Mouse (Mus musculus): ENCODE measurements around the gene Morc3. TPM values are rescaled to one million over a fixed set of nuclear protein-coding genes. Genes with fewer than 3 reads are reported as not detected.

Morc3 gene
- polyA plus RNA-seq, 1 experiment, result 1.2 TPM

DNA sequence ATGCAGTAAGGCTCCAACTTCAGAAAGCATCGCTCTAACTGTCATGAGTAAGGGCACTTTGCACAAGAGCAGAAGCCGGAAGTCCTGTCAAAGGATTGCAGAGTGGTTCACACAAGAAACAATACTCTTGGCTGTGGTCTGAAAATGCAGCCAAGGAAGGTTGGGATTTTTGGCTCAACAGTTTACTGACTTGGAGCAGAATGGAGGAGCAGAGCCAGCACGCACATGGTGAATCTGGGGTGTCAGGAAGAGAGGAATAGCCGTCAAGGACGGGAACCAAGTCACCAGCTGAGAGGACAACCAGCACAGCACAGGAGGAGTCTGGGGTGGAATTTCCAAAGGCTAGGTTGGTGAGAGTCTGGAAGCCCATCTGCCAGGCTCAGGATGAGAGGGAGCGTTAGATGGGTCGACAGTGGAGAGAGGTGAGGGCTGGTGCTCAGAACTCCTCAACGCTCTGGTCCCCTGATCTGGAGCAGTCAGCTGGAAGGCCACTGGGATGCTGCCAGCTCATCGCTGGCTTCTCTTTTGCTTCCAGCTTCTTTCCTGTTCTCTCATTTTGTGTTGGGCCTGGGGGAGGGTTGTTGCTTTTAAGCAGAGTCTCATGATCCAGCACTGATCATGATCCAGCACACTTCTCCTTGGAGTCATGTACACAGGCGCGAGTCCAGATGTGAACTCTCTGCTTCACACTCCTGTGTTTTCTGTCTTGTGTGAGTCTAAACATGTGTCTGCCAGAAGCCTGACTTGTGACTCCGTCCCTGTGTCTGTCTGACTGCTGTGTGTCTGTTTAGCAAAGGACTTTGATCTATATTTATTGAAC is 34.7 kb upstream of the Morc3 start:
- Histone ChIP-seq H3K27me3 (ENCODE audit: control insufficient read depth) (no peaks in the 10 kb centered on the region), H3K36me3 (ENCODE audit: control insufficient read depth) (peaks cover 39% of the 10 kb centered on the region), H3K9me3 (ENCODE audit: control insufficient read depth, low read length) (no peaks in the 10 kb centered on the region)

GRCm38 (mm10) chr16:93797841-93798492 is 34.0 kb upstream of the Morc3 start:
- TF ChIP-seq GATA1 (IDR thresholded peaks at IDR 0.05; ENCODE audit: low read length) (no peak), TAL1 (IDR thresholded peaks at IDR 0.05; ENCODE audit: low read length) (no peak)
- Histone ChIP-seq H3K9me3 (ENCODE audit: control insufficient read depth, low read length) (no peaks in the 10 kb centered on the region), H3K4me1 (ENCODE audit: control insufficient read depth) (peaks cover 3% of the 10 kb centered on the region; the same call in 1 of the 2 replicates), H3K27me3 (ENCODE audit: control insufficient read depth) (no peaks in the 10 kb centered on the region), H3K4me3 (replicated peaks) (no peak overlapping the region), H3K36me3 (ENCODE audit: control insufficient read depth) (peaks cover 36% of the 10 kb centered on the region)

More for the DNA sequence above, 34.7 kb upstream of the Morc3 start:
- peaks cover 3% of the 10 kb centered on the region; the same call in 1 of the 2 replicates for H3K4me1 ChIP-seq (ENCODE audit: control insufficient read depth)
- TF ChIP-seq TAL1 (IDR thresholded peaks at IDR 0.05; ENCODE audit: low read length) (no peak), GATA1 (IDR thresholded peaks at IDR 0.05; ENCODE audit: low read length) (no peak)
- H3K4me3 ChIP-seq (replicated peaks), result no peak overlapping the region

- H3K27me3 ChIP-seq (ENCODE audit: control insufficient read depth), result no peaks in the 10 kb centered on the region
- H3K4me1 ChIP-seq (ENCODE audit: control insufficient read depth), result peaks cover 4% of the 10 kb centered on the region
- no peak overlapping the region for H3K4me3 ChIP-seq (replicated peaks)
- H3K9me3 ChIP-seq (ENCODE audit: control insufficient read depth, low read length), result no peaks in the 10 kb centered on the region
- peaks cover 39% of the 10 kb centered on the region for H3K36me3 ChIP-seq (ENCODE audit: control insufficient read depth)
- TF ChIP-seq TAL1 (IDR thresholded peaks at IDR 0.05; ENCODE audit: low read length) (no peak), GATA1 (IDR thresholded peaks at IDR 0.05; ENCODE audit: low read length) (peak; percentile 15; the same call in 1 of the 2 replicates)
Measured at GRCm38 (mm10) chr16:93798623-93799022, 33.3 kb upstream of the Morc3 start.

- H3K27me3 ChIP-seq (ENCODE audit: control insufficient read depth), result no peaks in the 10 kb centered on the region
- TF ChIP-seq TAL1 (IDR thresholded peaks at IDR 0.05; ENCODE audit: low read length) (no peak), GATA1 (IDR thresholded peaks at IDR 0.05; ENCODE audit: low read length) (no peak)
- peaks cover 5% of the 10 kb centered on the region for H3K4me1 ChIP-seq (ENCODE audit: control insufficient read depth)
- H3K9me3 ChIP-seq (ENCODE audit: control insufficient read depth, low read length), result no peaks in the 10 kb centered on the region
- peaks cover 38% of the 10 kb centered on the region for H3K36me3 ChIP-seq (ENCODE audit: control insufficient read depth)
- no peak overlapping the region for H3K4me3 ChIP-seq (replicated peaks)
Measured at GRCm38 (mm10) chr16:93799071-93799470, 32.9 kb upstream of the Morc3 start.

GRCm38 (mm10) chr16:93799936-93800335 is 32.0 kb upstream of the Morc3 start:
- Histone ChIP-seq H3K4me3 (replicated peaks) (no peak overlapping the region), H3K4me1 (ENCODE audit: control insufficient read depth) (peaks cover 7% of the 10 kb centered on the region), H3K27me3 (ENCODE audit: control insufficient read depth) (no peaks in the 10 kb centered on the region), H3K9me3 (ENCODE audit: control insufficient read depth, low read length) (no peaks in the 10 kb centered on the region), H3K36me3 (ENCODE audit: control insufficient read depth) (peaks cover 40% of the 10 kb centered on the region)
- no peak for TF ChIP-seq TAL1 (IDR thresholded peaks at IDR 0.05; ENCODE audit: low read length)
- TF ChIP-seq GATA1 (IDR thresholded peaks at IDR 0.05; ENCODE audit: low read length), result no peak

GRCm38 (mm10) chr16:93807167-93807566 is 24.8 kb upstream of the Morc3 start:
- no peak for TF ChIP-seq GATA1 (IDR thresholded peaks at IDR 0.05; ENCODE audit: low read length)
- no peak for TF ChIP-seq TAL1 (IDR thresholded peaks at IDR 0.05; ENCODE audit: low read length)
- Histone ChIP-seq H3K4me3 (replicated peaks) (no peak overlapping the region), H3K27me3 (ENCODE audit: control insufficient read depth) (no peaks in the 10 kb centered on the region), H3K36me3 (ENCODE audit: control insufficient read depth) (peaks cover 74% of the 10 kb centered on the region), H3K4me1 (ENCODE audit: control insufficient read depth) (peaks cover 4% of the 10 kb centered on the region), H3K9me3 (ENCODE audit: control insufficient read depth, low read length) (peaks cover 13% of the 10 kb centered on the region)

DNA sequence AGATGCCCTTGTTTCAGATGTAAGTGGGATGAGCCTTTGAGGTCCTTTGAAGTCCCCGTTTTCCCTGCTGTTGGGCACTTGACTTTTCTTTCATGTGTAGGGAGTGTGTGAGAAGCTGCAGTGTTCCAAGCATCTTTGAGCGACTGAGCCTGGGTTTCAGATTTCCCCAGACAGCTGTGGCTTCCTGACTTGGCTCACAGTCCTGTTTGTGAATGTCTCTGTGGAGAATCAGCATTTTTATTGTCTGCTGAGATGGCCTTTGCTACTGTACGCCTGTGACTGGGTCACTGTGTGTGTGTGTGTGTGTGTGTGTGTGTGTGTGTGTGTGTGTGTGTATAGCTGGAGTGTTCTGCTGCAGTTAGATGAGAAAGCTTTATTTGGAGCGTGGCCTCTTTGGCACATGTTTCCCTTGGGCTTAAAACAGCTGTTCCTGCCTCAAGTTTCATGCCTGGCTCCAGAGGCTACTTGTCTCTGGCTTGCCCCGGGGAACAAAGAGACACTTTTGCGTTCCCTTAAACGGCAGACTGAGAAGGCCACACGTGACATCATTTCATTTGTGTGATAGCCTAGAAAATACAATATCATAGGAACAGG is 23.9 kb upstream of the Morc3 start:
- peaks cover 17% of the 10 kb centered on the region for H3K9me3 ChIP-seq (ENCODE audit: control insufficient read depth, low read length)
- peaks cover 4% of the 10 kb centered on the region for H3K4me1 ChIP-seq (ENCODE audit: control insufficient read depth)
- peaks cover 79% of the 10 kb centered on the region for H3K36me3 ChIP-seq (ENCODE audit: control insufficient read depth)
- TF ChIP-seq TAL1 (IDR thresholded peaks at IDR 0.05; ENCODE audit: low read length) (no peak), GATA1 (IDR thresholded peaks at IDR 0.05; ENCODE audit: low read length) (no peak)
- no peak overlapping the region for H3K4me3 ChIP-seq (replicated peaks)
- no peaks in the 10 kb centered on the region for H3K27me3 ChIP-seq (ENCODE audit: control insufficient read depth)

GRCm38 (mm10) chr16:93815856-93816736 is 15.8 kb upstream of the Morc3 start:
- Histone ChIP-seq H3K9me3 (ENCODE audit: control insufficient read depth, low read length) (peaks cover 15% of the 10 kb centered on the region), H3K36me3 (ENCODE audit: control insufficient read depth) (peaks cover 18% of the 10 kb centered on the region), H3K4me1 (ENCODE audit: control insufficient read depth) (peaks cover 53% of the 10 kb centered on the region), H3K27me3 (ENCODE audit: control insufficient read depth) (no peaks in the 10 kb centered on the region), H3K4me3 (replicated peaks) (peak overlapping the region; percentile 65)
- TF ChIP-seq GATA1 (IDR thresholded peaks at IDR 0.05; ENCODE audit: low read length) (no peak), TAL1 (IDR thresholded peaks at IDR 0.05; ENCODE audit: low read length) (no peak)

All from erythroblast, embryonic 14.5 days (primary cell).